Mouse (Mus musculus) embryonic facial prominence, embryonic 12.5 days (tissue): ENCODE results near the gene Zg16. TPM values are rescaled to one million over a fixed set of nuclear protein-coding genes. Genes with fewer than 3 reads are reported as not detected.

Experiments
- ATAC-seq: fragments of 200-750 bp; cut with Nextera tagmentation; 2 replicates; pipeline ENCODE4 v1.8.0; 2017; ENCODE audit not compliant: insufficient number of reproducible peaks, insufficient read depth, low FRiP score, low TSS enrichment
- H3K27ac ChIP-seq: fragments of 300-500 bp; sonication (generic); 2 replicates; pipeline ENCODE4 v1.5.1; 2016; ENCODE audit warnings: mild to moderate bottlenecking
- H3K27me3 ChIP-seq: fragments of 300-500 bp; sonication (generic); 2 replicates; pipeline ENCODE4 v1.6.1; 2016; ENCODE audit warnings: mild to moderate bottlenecking, moderate library complexity
- H3K36me3 ChIP-seq: fragments of 300-500 bp; sonication (generic); 2 replicates; pipeline ENCODE4 v1.6.1; 2016; ENCODE audit warnings: mild to moderate bottlenecking
- H3K4me1 ChIP-seq: fragments of 300-500 bp; sonication (generic); 2 replicates; pipeline ENCODE4 v1.6.1; 2016
- H3K4me2 ChIP-seq: fragments of 300-500 bp; sonication (generic); replicated peaks from 2 replicates; pipeline ENCODE4 v1.6.1; 2016; ENCODE audit warnings: mild to moderate bottlenecking, moderate library complexity
- H3K4me3 ChIP-seq: fragments of 300-500 bp; sonication (generic); 2 replicates; pipeline ENCODE4 v1.5.1; 2016; ENCODE audit warnings: mild to moderate bottlenecking
- H3K9ac ChIP-seq: fragments of 300-500 bp; sonication (generic); 2 replicates; pipeline ENCODE4 v1.6.1; 2016; ENCODE audit warnings: mild to moderate bottlenecking, moderate library complexity
- H3K9me3 ChIP-seq: fragments of 300-500 bp; sonication (generic); 2 replicates; pipeline ENCODE4 v1.6.1; 2016; ENCODE audit warnings: mild to moderate bottlenecking, moderate library complexity
- WGBS: fragments of 180-500 bp; shearing (Covaris S2); methylation state at CpG from one replicate; pipeline ENCODE4 v1.1.7; 2016; 5-methylcytosine and 5-hydroxymethylcytosine counted together
- polyA plus RNA-seq: library from polyadenylated mRNA; unstranded; fragments of >200 nt; fragmentation: Nextera tagmentation; extraction: Ambion mirVana; gene quantifications from 2 replicates; pipeline ENCODE4 v1.2.1, GENCODE M21; 2016

The Zg16 gene
- polyA plus RNA-seq, 1 experiment from 2014 or later = not detected

DNA sequence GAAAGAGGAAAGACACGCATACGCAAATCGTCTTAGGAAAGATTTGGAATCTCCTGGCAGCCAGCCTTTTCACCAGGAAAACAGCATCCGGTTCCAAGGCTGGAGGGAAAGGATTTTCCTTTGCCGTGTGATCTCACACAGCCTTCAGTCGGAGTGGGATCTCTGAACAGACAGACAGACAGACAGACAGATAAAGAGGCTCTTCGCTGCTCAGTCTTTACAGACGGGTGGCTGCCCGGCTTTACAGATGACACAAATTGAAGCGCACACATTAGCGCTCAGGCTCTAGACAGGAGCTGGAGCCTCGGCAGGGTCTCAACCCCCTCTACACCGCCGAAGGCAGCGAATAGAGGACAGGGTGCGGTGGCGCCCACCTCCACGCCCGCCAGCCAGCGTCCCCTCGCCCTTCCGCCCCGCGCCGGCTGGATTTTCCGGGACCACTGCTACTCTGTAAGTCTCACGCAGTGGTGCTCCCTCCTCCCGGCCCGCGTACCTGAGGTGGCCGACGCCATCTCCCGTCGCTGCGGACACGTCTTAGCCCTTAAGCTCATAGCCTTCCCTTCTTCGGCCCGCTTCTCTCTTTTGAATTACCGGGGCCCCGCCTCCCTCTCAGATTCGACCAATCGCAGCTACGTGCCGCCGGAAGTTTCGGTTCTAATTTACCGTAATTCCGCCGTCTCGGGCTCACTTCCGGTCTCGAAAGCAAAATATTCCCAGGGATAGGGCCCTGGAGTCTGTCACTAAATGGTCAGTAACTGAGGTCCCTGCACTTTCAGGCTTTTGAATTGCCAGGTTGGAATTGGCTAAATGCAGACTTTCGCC is 45.1 kb downstream of the Zg16 start, which contains the start of gene Kif22:
Gene Kif22, minus strand, starts transcription at position 621 of the 822 bp plus-strand sequence.
- H3K9ac ChIP-seq = peak within 1 kb of the TSS; percentile 80
- peaks cover 14% of the 10 kb centered on the region for H3K4me1 ChIP-seq
- peak within 1 kb of the TSS; percentile 77 for H3K27ac ChIP-seq
- peak within 1 kb of the TSS; percentile 79 for H3K4me3 ChIP-seq
- WGBS = under 1% methylated on average over 53 of the region's 53 CpGs
- peaks cover 13% of the 10 kb centered on the region for H3K36me3 ChIP-seq
- no peaks in the 10 kb centered on the region for H3K27me3 ChIP-seq
- H3K9me3 ChIP-seq = no peaks in the 10 kb centered on the region
- ATAC-seq = peak; percentile 77
- H3K4me2 ChIP-seq = peak within 1 kb of the TSS; percentile 84

DNA sequence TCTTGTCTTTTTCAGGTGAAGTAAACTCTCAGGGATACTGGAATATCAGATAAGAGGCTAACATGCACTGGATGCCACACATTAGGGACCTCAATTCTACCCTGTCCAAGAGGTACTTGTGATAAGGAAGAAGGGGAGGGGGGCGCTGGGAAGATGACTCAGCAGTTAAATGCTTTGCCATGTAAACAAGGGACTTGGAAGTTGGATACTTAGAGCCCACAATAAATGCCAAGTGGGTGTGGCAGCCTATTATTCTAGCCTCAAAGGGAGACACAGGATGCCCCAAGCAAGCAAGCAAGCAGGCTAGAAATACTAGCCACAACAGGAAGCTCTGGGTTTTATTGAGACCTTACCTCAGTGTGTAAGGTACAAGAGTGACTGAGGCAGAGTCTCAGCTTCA is 55.9 kb downstream of the Zg16 start:
- Histone ChIP-seq H3K36me3 (peaks cover 65% of the 10 kb centered on the region), H3K4me1 (peaks cover 8% of the 10 kb centered on the region), H3K9me3 (no peaks in the 10 kb centered on the region), H3K27ac (no peak overlapping the region), H3K4me2 (no peak overlapping the region), H3K4me3 (no peak overlapping the region), H3K9ac (no peak overlapping the region), H3K27me3 (no peaks in the 10 kb centered on the region)
- no peak for ATAC-seq
- 61% methylated on average over 1 of the region's 1 CpGs for WGBS

DNA sequence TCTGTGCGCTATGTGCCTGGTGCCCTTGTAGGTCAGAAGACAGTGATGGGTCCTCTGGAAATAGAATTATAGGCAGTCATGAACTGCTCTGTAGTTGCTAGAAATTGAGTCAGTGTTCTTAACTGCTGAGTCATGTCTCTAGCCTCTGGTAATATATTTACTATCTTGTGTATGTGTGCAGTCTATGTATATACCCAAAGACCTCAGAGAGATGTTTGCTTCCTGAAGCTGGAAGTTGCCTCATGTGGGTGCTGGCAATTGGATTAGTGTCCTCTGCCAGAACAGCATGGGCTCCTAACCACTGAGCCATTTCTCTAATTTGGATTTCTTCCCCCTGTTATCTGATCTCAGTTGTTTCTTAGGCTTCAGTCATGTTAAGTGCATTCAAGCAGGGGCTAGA is 57.0 kb downstream of the Zg16 start:
- Histone ChIP-seq H3K9me3 (no peaks in the 10 kb centered on the region), H3K27ac (no peak overlapping the region), H3K4me1 (peaks cover 8% of the 10 kb centered on the region), H3K4me3 (no peak overlapping the region), H3K4me2 (no peak overlapping the region), H3K36me3 (peaks cover 59% of the 10 kb centered on the region), H3K9ac (no peak overlapping the region), H3K27me3 (no peaks in the 10 kb centered on the region)
- 100% methylated on average over 1 of the region's 1 CpGs for whole genome bisulfite sequencing
- no peak for ATAC-seq

DNA sequence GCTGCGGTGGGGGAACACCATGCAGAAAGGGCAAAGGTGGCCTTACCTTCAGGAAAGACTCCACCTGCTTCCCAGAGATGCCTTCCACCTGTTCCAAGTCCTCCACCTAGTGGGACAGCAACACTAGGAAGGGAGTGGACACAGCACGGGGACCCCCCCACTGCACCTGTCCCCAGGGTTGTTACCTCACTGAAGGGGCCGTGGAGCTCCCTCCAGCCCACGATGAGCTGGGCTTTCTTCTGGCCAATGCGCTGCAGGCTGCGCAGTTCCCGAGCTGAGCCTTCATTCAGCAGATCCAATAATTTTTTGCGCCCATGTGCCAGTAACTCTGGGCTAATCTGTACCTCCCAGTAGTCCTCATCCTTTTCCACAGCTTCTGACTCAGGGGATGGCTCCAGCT is 59.2 kb downstream of the Zg16 start:
- H3K36me3 ChIP-seq = peaks cover 54% of the 10 kb centered on the region
- no peak; the same call in 1 of the 2 replicates for ATAC-seq
- H3K4me1 ChIP-seq = peaks cover 28% of the 10 kb centered on the region
- H3K9ac ChIP-seq = peak overlapping the region; percentile 52
- 69% methylated on average over 8 of the region's 8 CpGs for WGBS
- peak overlapping the region; percentile 98 for H3K27ac ChIP-seq
- no peaks in the 10 kb centered on the region for H3K9me3 ChIP-seq
- H3K27me3 ChIP-seq = no peaks in the 10 kb centered on the region
- peak overlapping the region; percentile 92 for H3K4me3 ChIP-seq
- H3K4me2 ChIP-seq = peak overlapping the region; percentile 57

DNA sequence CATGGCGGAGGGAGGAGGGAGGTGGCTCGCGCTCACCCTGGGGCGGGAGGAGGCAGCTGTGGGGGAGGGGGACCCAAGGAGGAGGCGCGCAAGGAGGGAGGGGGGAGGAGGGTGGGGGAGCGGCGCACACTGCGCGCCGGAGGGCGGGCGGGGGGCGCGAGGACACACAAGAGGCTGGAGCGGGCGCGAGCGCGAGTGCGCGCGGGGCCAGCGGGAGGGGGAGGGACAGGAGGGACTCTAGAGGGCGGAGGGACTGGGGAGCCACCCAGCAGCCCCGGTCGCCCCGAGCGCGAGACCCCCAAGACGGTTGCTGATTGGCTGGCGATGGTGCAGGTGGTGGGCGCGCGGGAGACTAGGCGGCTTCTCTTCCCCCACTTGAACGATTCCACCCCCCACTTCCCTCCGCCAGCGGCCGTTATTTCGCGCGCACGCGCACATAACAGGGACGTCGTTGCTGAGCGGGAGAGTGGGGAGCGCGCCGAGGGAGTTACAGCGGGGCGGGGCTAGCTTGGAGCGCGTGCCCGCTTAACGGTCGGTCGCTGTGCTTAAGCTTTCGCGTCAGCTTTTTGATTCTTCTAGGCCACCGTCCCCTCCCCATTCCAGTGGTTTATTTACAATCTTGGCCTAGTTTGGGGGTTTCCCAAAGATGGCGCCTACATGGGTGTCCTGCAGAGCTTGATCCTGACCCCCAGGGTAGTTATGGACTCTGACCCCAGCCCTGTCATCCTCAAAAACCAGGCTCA is 60.0 kb downstream of the Zg16 start, which contains the start of gene Maz:
Gene Maz, minus strand, starts transcription at position 54 of the 743 bp plus-strand sequence.
- peak within 1 kb of the TSS; percentile 92 for H3K4me3 ChIP-seq
- H3K4me1 ChIP-seq = peaks cover 36% of the 10 kb centered on the region
- peak within 1 kb of the TSS; percentile 98 for H3K27ac ChIP-seq
- H3K9ac ChIP-seq = peak within 1 kb of the TSS; percentile 99
- H3K36me3 ChIP-seq = peaks cover 54% of the 10 kb centered on the region
- H3K9me3 ChIP-seq = no peaks in the 10 kb centered on the region
- ATAC-seq = peak; percentile 85
- H3K27me3 ChIP-seq = no peaks in the 10 kb centered on the region
- WGBS = under 1% methylated on average over 58 of the region's 63 CpGs
- H3K4me2 ChIP-seq = peak within 1 kb of the TSS; percentile 97

DNA sequence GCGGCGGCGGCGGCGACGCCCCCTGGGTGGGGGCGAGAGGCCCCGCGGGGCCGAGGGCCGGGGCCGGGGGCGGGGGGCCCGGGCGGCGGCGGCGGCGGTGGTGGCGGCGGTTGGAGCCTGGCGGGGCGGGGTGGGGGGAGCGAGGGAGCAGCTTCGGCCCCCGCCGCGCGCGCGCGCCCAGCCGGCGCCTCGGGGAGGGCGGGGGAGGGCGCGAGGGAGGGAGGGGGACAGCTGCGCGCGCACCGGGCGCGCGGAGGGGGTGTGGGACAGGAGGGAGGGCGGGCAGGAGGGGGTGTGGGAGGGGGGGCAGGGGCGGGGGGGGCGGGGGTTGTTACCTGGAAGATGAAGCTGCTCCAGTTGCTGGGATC is 60.5 kb downstream of the Zg16 start:
- Histone ChIP-seq H3K4me1 (peaks cover 41% of the 10 kb centered on the region), H3K36me3 (peaks cover 54% of the 10 kb centered on the region), H3K27me3 (no peaks in the 10 kb centered on the region)

DNA sequence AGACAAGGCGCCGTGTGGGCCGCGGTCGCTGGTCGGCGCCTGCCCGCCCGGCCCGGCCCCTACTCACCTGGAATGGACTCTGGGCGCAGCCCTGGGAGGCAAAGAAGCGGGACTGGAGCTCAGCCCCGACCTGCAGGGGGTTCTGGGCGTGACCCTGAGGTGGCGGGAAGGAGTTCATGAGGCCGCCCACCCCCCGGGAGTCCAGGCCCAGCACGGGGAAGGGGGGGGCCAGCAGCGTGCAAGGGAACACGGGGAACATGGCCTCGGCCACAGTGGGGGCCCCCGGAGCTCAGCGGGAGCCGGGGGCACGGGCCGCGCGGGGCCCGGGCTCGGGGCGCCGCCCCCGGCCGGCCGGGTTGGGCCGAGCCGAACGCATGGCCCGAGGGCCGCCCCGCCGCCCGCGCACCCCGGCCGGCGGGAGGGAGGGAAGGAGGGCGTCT is 60.9 kb downstream of the Zg16 start:
- peaks cover 50% of the 10 kb centered on the region for H3K36me3 ChIP-seq

More for the DNA sequence above, 60.5 kb downstream of the Zg16 start:
- H3K27ac ChIP-seq = peak overlapping the region; percentile 98
- H3K9me3 ChIP-seq = no peaks in the 10 kb centered on the region
- no peak for ATAC-seq
- peak overlapping the region; percentile 99 for H3K9ac ChIP-seq
- H3K4me3 ChIP-seq = peak overlapping the region; percentile 92
- 0% methylated on average over 8 of the region's 48 CpGs for WGBS
- H3K4me2 ChIP-seq = no peak overlapping the region; the same call in 1 of the 2 replicates

DNA sequence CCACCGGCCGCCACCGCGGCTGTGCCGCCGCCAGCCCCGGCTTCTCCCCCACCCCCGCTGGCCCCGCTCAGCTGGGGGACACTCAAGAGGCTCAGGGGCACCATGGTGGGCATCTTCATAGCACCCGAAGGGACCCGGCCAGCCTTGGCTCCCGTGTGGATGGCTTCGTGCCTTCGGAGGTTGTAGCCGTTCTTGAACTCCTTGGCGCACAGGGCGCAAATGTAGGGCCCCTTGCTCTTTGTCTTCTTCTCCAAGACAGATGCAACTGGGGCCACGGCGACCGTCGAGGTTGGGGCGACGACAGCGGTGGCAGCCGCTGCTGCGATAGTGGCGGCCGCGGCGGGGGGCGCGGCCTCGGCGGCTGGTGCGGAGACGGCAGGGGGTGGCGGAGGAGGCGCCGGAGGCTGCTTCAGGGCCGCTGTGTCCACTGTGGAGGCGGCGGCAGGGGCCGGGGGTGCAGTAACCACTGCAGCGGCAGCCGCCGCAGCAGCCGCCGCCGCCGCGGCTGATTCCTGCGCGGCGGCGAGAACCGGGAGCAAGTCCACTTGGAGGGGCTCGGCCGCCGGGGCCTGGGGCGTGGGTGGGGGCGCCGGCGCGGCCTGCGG is 61.5 kb downstream of the Zg16 start:
- no peaks in the 10 kb centered on the region for H3K27me3 ChIP-seq
- H3K9me3 ChIP-seq = no peaks in the 10 kb centered on the region
- peaks cover 45% of the 10 kb centered on the region for H3K36me3 ChIP-seq
- H3K4me2 ChIP-seq = peak overlapping the region; percentile 97
- ATAC-seq = no peak
- peaks cover 49% of the 10 kb centered on the region for H3K4me1 ChIP-seq
- peak overlapping the region; percentile 98 for H3K27ac ChIP-seq
- under 1% methylated on average over 59 of the region's 65 CpGs for WGBS
- peak overlapping the region; percentile 92 for H3K4me3 ChIP-seq
- H3K9ac ChIP-seq = peak overlapping the region; percentile 99

More for the DNA sequence above, 60.9 kb downstream of the Zg16 start:
- Histone ChIP-seq H3K4me3 (peak overlapping the region; percentile 92), H3K9ac (peak overlapping the region; percentile 99), H3K27ac (peak overlapping the region; percentile 98), H3K27me3 (no peaks in the 10 kb centered on the region), H3K9me3 (no peaks in the 10 kb centered on the region), H3K4me2 (peak overlapping the region; percentile 97), H3K4me1 (peaks cover 46% of the 10 kb centered on the region)
- under 1% methylated on average over 30 of the region's 48 CpGs for WGBS
- ATAC-seq = peak; percentile 8

DNA sequence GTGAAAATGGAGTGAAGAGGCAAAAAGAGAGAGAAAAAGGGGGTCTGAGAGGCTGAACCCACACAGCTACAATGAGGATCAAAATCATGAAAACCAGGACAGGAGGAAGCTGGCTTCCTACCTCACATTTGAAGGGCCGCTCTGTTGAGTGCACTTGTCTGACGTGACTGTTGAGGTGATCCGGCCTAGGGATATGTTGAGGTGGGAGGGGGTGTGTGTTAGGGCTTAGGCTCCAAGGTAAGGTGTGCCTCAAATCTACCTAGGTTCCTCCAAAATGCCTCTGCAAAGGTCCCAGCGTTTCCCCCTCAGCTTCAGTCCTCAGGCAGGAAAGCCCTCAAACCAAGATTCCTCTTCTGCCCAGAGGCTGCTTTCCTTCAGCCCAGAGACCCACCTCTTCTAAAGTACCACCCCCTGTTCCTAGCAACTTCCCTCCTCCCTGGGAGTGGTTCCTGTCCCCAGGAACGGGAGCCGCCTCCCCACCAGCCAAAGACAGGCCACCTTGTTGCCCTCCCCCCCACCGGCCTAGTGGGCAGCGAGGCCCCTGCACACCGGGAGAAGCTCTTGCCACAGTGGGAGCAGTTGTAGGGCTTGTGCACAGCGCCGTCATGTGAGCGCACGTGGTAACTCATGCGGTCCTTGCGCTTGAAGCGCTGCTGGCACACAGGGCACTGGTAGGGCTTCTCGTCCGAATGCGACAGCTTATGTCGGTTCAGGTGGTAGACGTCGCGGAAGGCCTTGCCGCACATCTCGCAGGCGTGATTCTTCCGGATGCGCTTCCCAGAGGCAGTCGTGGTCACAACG is 62.2 kb downstream of the Zg16 start:
- Histone ChIP-seq H3K9ac (peak overlapping the region; percentile 99), H3K27me3 (no peaks in the 10 kb centered on the region), H3K27ac (peak overlapping the region; percentile 98), H3K4me1 (peaks cover 56% of the 10 kb centered on the region), H3K4me2 (peak overlapping the region; percentile 97), H3K4me3 (peak overlapping the region; percentile 92), H3K9me3 (no peaks in the 10 kb centered on the region), H3K36me3 (peaks cover 40% of the 10 kb centered on the region)
- ATAC-seq = peak; percentile 22; the same call in 1 of the 2 replicates
- 1% methylated on average over 30 of the region's 30 CpGs for WGBS

DNA sequence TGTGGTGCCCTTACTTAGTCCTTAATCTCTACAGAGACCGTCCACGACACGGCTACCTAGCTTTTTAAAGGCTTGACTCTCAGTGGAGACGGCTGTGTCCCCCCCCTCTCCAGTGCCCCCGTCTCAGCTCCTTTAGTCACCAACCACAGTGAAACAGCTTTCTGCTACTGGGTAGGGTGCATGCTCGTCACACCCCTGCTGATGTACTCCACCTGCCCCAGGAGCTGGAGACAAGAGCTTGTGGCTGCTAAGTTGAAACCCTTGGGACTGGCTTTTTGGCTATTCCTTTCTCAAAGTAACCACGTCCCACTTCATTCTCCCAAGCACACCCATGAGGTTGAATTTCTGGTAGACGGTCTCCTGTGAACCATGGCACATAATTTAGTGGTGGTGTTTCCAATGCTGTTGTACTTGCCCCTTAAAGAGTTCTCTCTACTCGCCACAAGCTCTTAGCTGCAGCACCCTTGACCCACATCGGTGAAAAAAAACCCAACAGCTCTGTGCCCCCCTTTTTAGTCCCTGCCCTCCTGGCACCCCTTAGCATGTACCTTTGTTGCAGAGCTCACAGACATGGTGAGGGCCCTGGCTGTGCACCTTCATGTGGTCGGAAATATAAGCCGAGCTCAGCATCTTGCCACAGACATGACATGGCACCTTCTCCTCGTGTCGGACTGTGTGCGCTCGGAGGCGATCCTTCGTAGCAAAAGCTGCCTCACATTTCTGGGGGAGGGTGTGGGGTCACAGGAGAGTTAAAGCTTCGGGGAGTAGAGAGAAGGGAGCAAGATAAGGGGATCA is 63.0 kb downstream of the Zg16 start:
- H3K36me3 ChIP-seq = peaks cover 32% of the 10 kb centered on the region
- H3K27ac ChIP-seq = peak overlapping the region; percentile 98
- H3K9me3 ChIP-seq = no peaks in the 10 kb centered on the region
- no peaks in the 10 kb centered on the region for H3K27me3 ChIP-seq
- H3K4me1 ChIP-seq = peaks cover 65% of the 10 kb centered on the region
- 28% methylated on average over 19 of the region's 19 CpGs for WGBS
- H3K4me2 ChIP-seq = peak overlapping the region; percentile 97
- H3K9ac ChIP-seq = peak overlapping the region; percentile 99
- ATAC-seq = no peak
- peak overlapping the region; percentile 92 for H3K4me3 ChIP-seq
